Mouse (Mus musculus) heart, postnatal 36 days (tissue): ENCODE results near the gene Gm20388. TPM values are rescaled to one million over a fixed set of nuclear protein-coding genes. Genes with fewer than 3 reads are reported as not detected.
A peak's percentile ranks its signal among the peaks of the same experiment; 100 is the strongest.
"Not testable (repeated sequence)": the region's sequence is repeated elsewhere in the genome, so short reads cannot be mapped to it uniquely, and the experiment has no call there.

Source experiments
- DNase-seq, 2 experiments: peaks; one replicate each; pipeline ENCODE4 v3.0.0; 2021 to 2022
- intact Hi-C: fragments of 180-260 bp; cut with DNase I; formaldehyde crosslinking; loops from one replicate; pipeline ENCODE4 v1.15.1; 2025
- total RNA-seq, 2 experiments: library from RNA; stranded (reverse); gene quantifications; 2 replicates each; pipeline ENCODE4 v1.2.3; 2021

The Gm20388 gene
- total RNA-seq, 2 experiments from 2014 or later: 3.5 to 4.9 TPM

- no peak for DNase-seq
- intact Hi-C loops: no loop called here
Observed at GRCm38 (mm10) chr8:123188841-123189240, 3278.2 kb downstream of the Gm20388 start.

GRCm38 (mm10) chr8:123190678-123191077 lies 3280.0 kb downstream of the Gm20388 start:
- intact Hi-C loops: loop anchor here (5.0 kb wide), 1 partner anchor 33 kb away; the partner anchor contains the start of gene Sult5a1
- DNase-seq: peak; percentile 65 to 78

GRCm38 (mm10) chr8:123191908-123192307 lies 3281.3 kb downstream of the Gm20388 start:
- intact Hi-C loops: loop anchor here (5.0 kb wide), 1 partner anchor 35 kb away; the partner anchor contains the start of gene Sult5a1
- no peak for DNase-seq

GRCm38 (mm10) chr8:123193771-123194170 lies 3283.1 kb downstream of the Gm20388 start:
- intact Hi-C loops: loop anchor here (5.0 kb wide), 1 partner anchor 36 kb away; the partner anchor contains the start of gene Sult5a1
- no peak for DNase-seq

GRCm38 (mm10) chr8:123197016-123197415 lies 3286.4 kb downstream of the Gm20388 start:
- DNase-seq, intact Hi-C loops: not testable (repeated sequence)

GRCm38 (mm10) chr8:123199864-123200263 lies 3289.2 kb downstream of the Gm20388 start:
- DNase-seq: no peak
- intact Hi-C loops: loop anchor here (5.0 to 10.0 kb wide), 2 partner anchors 295 to 363 kb away; no protein-coding TSS in a partner anchor

GRCm38 (mm10) chr8:123202288-123202687 lies 3291.6 kb downstream of the Gm20388 start:
- peak; percentile 79 to 82 for DNase-seq
- intact Hi-C loops: loop anchor here (1.0 to 10.0 kb wide), 3 partner anchors 96 to 365 kb away; no protein-coding TSS in a partner anchor

- no peak for DNase-seq
- intact Hi-C loops: loop anchor here (5.0 to 10.0 kb wide), 2 partner anchors 299 to 366 kb away; no protein-coding TSS in a partner anchor
Observed at GRCm38 (mm10) chr8:123203571-123203970, 3292.9 kb downstream of the Gm20388 start.

- DNase-seq: no peak
- intact Hi-C loops: no loop called here
Observed at GRCm38 (mm10) chr8:123211876-123212275, 3301.2 kb downstream of the Gm20388 start.

GRCm38 (mm10) chr8:123212321-123213117 lies 3301.9 kb downstream of the Gm20388 start, which contains the start of the genes Chmp1a and Spata33:
Gene Chmp1a (minus strand): TSS chr8:123212763.
Gene Spata33 (plus strand): TSS chr8:123212832.
- DNase-seq: peak; percentile 83 to 91
- intact Hi-C loops: no loop called here

GRCm38 (mm10) chr8:123213118-123213772 lies 3302.6 kb downstream of the Gm20388 start:
- intact Hi-C loops: no loop called here
- no peak for DNase-seq

- intact Hi-C loops: no loop called here
Observed at GRCm38 (mm10) chr8:123215430-123215829, 3304.8 kb downstream of the Gm20388 start.

GRCm38 (mm10) chr8:123220917-123221316 lies 3310.3 kb downstream of the Gm20388 start:
- no peak for DNase-seq
- intact Hi-C loops: loop anchor here (10.0 kb wide), 1 partner anchor 746 kb away; the partner anchor contains the start of genes Ctu2 and Rnf166

More at GRCm38 (mm10) chr8:123215430-123215829, 3304.8 kb downstream of the Gm20388 start:
- DNase-seq: no peak

GRCm38 (mm10) chr8:123224278-123225266 lies 3313.9 kb downstream of the Gm20388 start, which contains the start of gene Cdk10:
Gene Cdk10 (plus strand): TSS chr8:123224842.
- DNase-seq: peak; percentile 94 to 96
- intact Hi-C loops: loop anchor here (10.0 kb wide), 1 partner anchor 750 kb away; the partner anchor contains the start of genes Ctu2 and Rnf166

- DNase-seq: no peak
- intact Hi-C loops: loop anchor here (10.0 kb wide), 1 partner anchor 754 kb away; the partner anchor contains the start of genes Ctu2 and Rnf166
Observed at GRCm38 (mm10) chr8:123228416-123228815, 3317.8 kb downstream of the Gm20388 start.

GRCm38 (mm10) chr8:123230326-123230725 lies 3319.7 kb downstream of the Gm20388 start:
- DNase-seq, intact Hi-C loops: not testable (repeated sequence)

GRCm38 (mm10) chr8:123231742-123232141 lies 3321.1 kb downstream of the Gm20388 start:
- intact Hi-C loops: no loop called here

GRCm38 (mm10) chr8:123232553-123232952 lies 3321.9 kb downstream of the Gm20388 start:
- DNase-seq: no peak
- intact Hi-C loops: no loop called here

More at GRCm38 (mm10) chr8:123231742-123232141, 3321.1 kb downstream of the Gm20388 start:
- DNase-seq: no peak

GRCm38 (mm10) chr8:123233300-123233699 lies 3322.7 kb downstream of the Gm20388 start:
- intact Hi-C loops: no loop called here

More at GRCm38 (mm10) chr8:123233300-123233699, 3322.7 kb downstream of the Gm20388 start:
- no peak for DNase-seq
